Mouse (Mus musculus) myocyte (in vitro differentiated cells): ENCODE results near the gene Fam129b. TPM values are rescaled to one million over a fixed set of nuclear protein-coding genes. Genes with fewer than 3 reads are reported as not detected.

Experiments used
- H3K27me3 ChIP-seq: one replicate; pipeline ENCODE4 v1.6.1; 2011; ENCODE audit not compliant: control insufficient read depth, insufficient read depth, insufficient read length
- H3K36me3 ChIP-seq: one replicate; pipeline ENCODE4 v1.6.1; 2011; ENCODE audit not compliant: control insufficient read depth, insufficient read depth
- H3K4me2 ChIP-seq: one replicate; pipeline ENCODE4 v1.6.1; 2011; ENCODE audit warnings: low read depth, control low read depth
- H3K4me3 ChIP-seq: one replicate; pipeline ENCODE4 v1.5.1; 2011; ENCODE audit warnings: mild to moderate bottlenecking, control low read depth, moderate library complexity
- H3K79me2 ChIP-seq: one replicate; pipeline ENCODE4 v1.6.1; 2011; ENCODE audit not compliant: control insufficient read depth, insufficient read depth
- H3ac ChIP-seq: one replicate; pipeline ENCODE4 v1.6.1; 2011; ENCODE audit not compliant: control insufficient read depth, insufficient read length
- CEBPB ChIP-seq: IDR thresholded peaks from 2 replicates; pipeline ENCODE4 v1.6.1; 2011; ENCODE audit warnings: mild to moderate bottlenecking, moderate library complexity; ENCODE audit not compliant: poor library complexity, insufficient read depth, severe bottlenecking
- E2F4 ChIP-seq: IDR thresholded peaks from one replicate; pipeline ENCODE4 v1.6.1; 2011; ENCODE audit warnings: mild to moderate bottlenecking, control low read depth, moderate library complexity; ENCODE audit not compliant: insufficient read depth
- MAX ChIP-seq: IDR thresholded peaks from one replicate; pipeline ENCODE4 v1.6.1; 2011; ENCODE audit warnings: low read depth, mild to moderate bottlenecking, control low read depth
- MYOD1 ChIP-seq, 3 experiments: IDR thresholded peaks; one replicate each; pipeline ENCODE4 v1.6.1; 2011; ENCODE audit warnings: control low read depth in 2 of 3, low read depth in 2 of 3, mild to moderate bottlenecking in 2 of 3, moderate library complexity in 1 of 3; ENCODE audit not compliant: insufficient read length in 2 of 3, control insufficient read depth in 1 of 3
- MYOG ChIP-seq, 3 experiments: IDR thresholded peaks; one replicate each; pipeline ENCODE4 v1.6.1; 2011; ENCODE audit warnings: control low read depth in 2 of 3, low read depth in 2 of 3, mild to moderate bottlenecking in 2 of 3; ENCODE audit not compliant: insufficient read length in 2 of 3, control insufficient read depth in 1 of 3, insufficient read depth in 1 of 3
- POLR2A ChIP-seq: IDR thresholded peaks from one replicate; pipeline ENCODE4 v1.6.1; 2011; ENCODE audit warnings: low read depth, mild to moderate bottlenecking, control low read depth, moderate library complexity; ENCODE audit not compliant: insufficient read length
- POLR2AphosphoS2 ChIP-seq: IDR thresholded peaks from one replicate; pipeline ENCODE4 v1.6.1; 2011; ENCODE audit warnings: low read depth, control low read depth; ENCODE audit not compliant: insufficient read length
- REST ChIP-seq: IDR thresholded peaks from one replicate; pipeline ENCODE4 v1.6.1; 2011; ENCODE audit warnings: mild to moderate bottlenecking, control low read depth, moderate library complexity; ENCODE audit not compliant: insufficient read depth, insufficient read length
- SRF ChIP-seq: IDR thresholded peaks from one replicate; pipeline ENCODE4 v1.6.1; 2011; ENCODE audit warnings: low read depth; ENCODE audit not compliant: control insufficient read depth, insufficient read length
- TCF12 ChIP-seq: IDR thresholded peaks from one replicate; pipeline ENCODE4 v1.6.1; 2011; ENCODE audit warnings: mild to moderate bottlenecking, control low read depth; ENCODE audit not compliant: poor library complexity, insufficient read depth, severe bottlenecking
- TCF3 ChIP-seq: IDR thresholded peaks from one replicate; pipeline ENCODE4 v1.6.1; 2011; ENCODE audit warnings: low read depth, control low read depth; ENCODE audit not compliant: insufficient read length
- USF1 ChIP-seq: IDR thresholded peaks from one replicate; pipeline ENCODE4 v1.6.1; 2011; ENCODE audit warnings: low read depth, mild to moderate bottlenecking, control low read depth, moderate library complexity
- polyA plus RNA-seq: library from polyadenylated mRNA; unstranded; fragments of >200 nt; fragmentation: generic; extraction: Trizol; gene quantifications from one replicate; pipeline ENCODE4 v1.2.1, GENCODE M21; 2012; ENCODE audit warnings: missing spikeins

Fam129b gene
- polyA plus RNA-seq, 1 experiment = 204 TPM

- H3K36me3 ChIP-seq = no peaks in the 10 kb centered on the region
- H3ac ChIP-seq = no peak overlapping the region
- no peaks in the 10 kb centered on the region for H3K27me3 ChIP-seq
- H3K4me2 ChIP-seq = no peak overlapping the region
- H3K4me3 ChIP-seq = no peak overlapping the region
- TF ChIP-seq CEBPB (no peak), USF1 (no peak), REST (no peak), SRF (no peak), POLR2A (no peak), TCF12 (no peak), POLR2AphosphoS2 (no peak), TCF3 (no peak), MAX (no peak), MYOD1 (IDR thresholded peaks at IDR 0.05; ENCODE audit: control insufficient read depth in 1 of 3, insufficient read length in 2 of 3, low read depth in 2 of 3) (no peak)
- peaks cover 20% of the 10 kb centered on the region for H3K79me2 ChIP-seq
Observed at GRCm38 (mm10) chr2:32838147-32838884, 37.6 kb upstream of the Fam129b start.

DNA sequence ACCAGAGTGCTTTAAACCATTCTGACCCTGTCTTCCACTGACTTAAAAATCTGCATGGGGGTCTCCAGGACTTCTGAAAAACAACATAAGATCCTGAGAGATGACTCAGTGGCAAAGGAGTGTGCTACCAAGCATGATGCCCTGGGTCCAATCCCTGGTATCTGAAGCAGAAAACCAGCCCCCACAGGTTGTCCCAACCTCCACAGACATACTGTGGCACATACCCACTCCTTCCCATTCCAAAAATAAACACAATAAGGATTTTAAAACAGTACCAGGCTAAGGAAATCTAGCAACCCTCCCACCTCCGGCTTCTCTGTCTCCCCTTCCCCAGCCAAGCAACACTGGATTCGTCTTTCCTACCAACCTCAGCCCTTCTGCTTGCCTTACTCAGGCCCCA, 36.7 kb upstream of the Fam129b start:
- H3ac ChIP-seq = no peak overlapping the region
- H3K79me2 ChIP-seq = peaks cover 22% of the 10 kb centered on the region
- no peaks in the 10 kb centered on the region for H3K36me3 ChIP-seq
- H3K27me3 ChIP-seq = no peaks in the 10 kb centered on the region
- H3K4me3 ChIP-seq = no peak overlapping the region
- TF ChIP-seq E2F4 (no peak), POLR2A (no peak), TCF12 (no peak), CEBPB (no peak), POLR2AphosphoS2 (no peak), MYOG (IDR thresholded peaks at IDR 0.05; ENCODE audit: control insufficient read depth in 1 of 3, insufficient read depth in 1 of 3, insufficient read length in 2 of 3, low read depth in 2 of 3) (no peak), USF1 (no peak), TCF3 (no peak), MYOD1 (IDR thresholded peaks at IDR 0.05; ENCODE audit: control insufficient read depth in 1 of 3, insufficient read length in 2 of 3, low read depth in 2 of 3) (no peak), REST (no peak), SRF (no peak), MAX (no peak)
- no peak overlapping the region for H3K4me2 ChIP-seq

GRCm38 (mm10) chr2:32841099-32841498, 34.8 kb upstream of the Fam129b start:
- TF ChIP-seq MYOG (IDR thresholded peaks at IDR 0.05; ENCODE audit: control insufficient read depth in 1 of 3, insufficient read depth in 1 of 3, insufficient read length in 2 of 3, low read depth in 2 of 3) (no peak), MAX (no peak), POLR2A (no peak), TCF3 (no peak), SRF (no peak), POLR2AphosphoS2 (no peak), TCF12 (no peak), REST (no peak), E2F4 (no peak), MYOD1 (IDR thresholded peaks at IDR 0.05; ENCODE audit: control insufficient read depth in 1 of 3, insufficient read length in 2 of 3, low read depth in 2 of 3) (no peak), USF1 (no peak), CEBPB (no peak)
- H3K36me3 ChIP-seq = no peaks in the 10 kb centered on the region
- no peaks in the 10 kb centered on the region for H3K27me3 ChIP-seq
- no peak overlapping the region for H3K4me2 ChIP-seq
- H3K79me2 ChIP-seq = peaks cover 38% of the 10 kb centered on the region
- H3ac ChIP-seq = no peak overlapping the region
- no peak overlapping the region for H3K4me3 ChIP-seq

- peaks cover 38% of the 10 kb centered on the region for H3K79me2 ChIP-seq
Observed at GRCm38 (mm10) chr2:32842558-32842957, 33.4 kb upstream of the Fam129b start.

More at GRCm38 (mm10) chr2:32842558-32842957, 33.4 kb upstream of the Fam129b start:
- Histone ChIP-seq H3K4me3 (no peak overlapping the region), H3K36me3 (no peaks in the 10 kb centered on the region), H3K27me3 (no peaks in the 10 kb centered on the region), H3K4me2 (no peak overlapping the region), H3ac (no peak overlapping the region)
- TF ChIP-seq MYOG (IDR thresholded peaks at IDR 0.05; ENCODE audit: control insufficient read depth in 1 of 3, insufficient read depth in 1 of 3, insufficient read length in 2 of 3, low read depth in 2 of 3) (no peak), POLR2A (no peak), REST (no peak), TCF3 (no peak), MYOD1 (IDR thresholded peaks at IDR 0.05; ENCODE audit: control insufficient read depth in 1 of 3, insufficient read length in 2 of 3, low read depth in 2 of 3) (no peak), POLR2AphosphoS2 (no peak), TCF12 (no peak), E2F4 (no peak), CEBPB (no peak)
